Mouse (Mus musculus) limb, embryonic 14.5 days (tissue): ENCODE results near the gene Bcorl1. TPM values are rescaled to one million over a fixed set of nuclear protein-coding genes. Genes with fewer than 3 reads are reported as not detected.

Experiments used
- ATAC-seq: fragments of 200-750 bp; cut with Nextera tagmentation; 2 replicates; pipeline ENCODE4 v1.8.0; 2017; ENCODE audit warnings: low read depth, moderate number of reproducible peaks, moderate TSS enrichment; ENCODE audit not compliant: low FRiP score
- DNase-seq: peaks from one replicate; pipeline ENCODE4 v3.0.0-alpha.2; 2015; ENCODE audit warnings: low spot score
- H3K27ac ChIP-seq: fragments of 300-500 bp; sonication (generic); replicated peaks from 2 replicates; pipeline ENCODE4 v1.5.1; 2014; ENCODE audit warnings: low read depth, mild to moderate bottlenecking, low read length, moderate library complexity, mixed read lengths
- H3K27me3 ChIP-seq: fragments of 300-500 bp; sonication (generic); 2 replicates; pipeline ENCODE4 v1.6.1; 2014; ENCODE audit warnings: low read length, mixed read lengths; ENCODE audit not compliant: control insufficient read depth, insufficient read depth
- H3K36me3 ChIP-seq: fragments of 300-500 bp; sonication (generic); 2 replicates; pipeline ENCODE4 v1.6.1; 2014; ENCODE audit warnings: mild to moderate bottlenecking, low read length, moderate library complexity, mixed read lengths; ENCODE audit not compliant: control insufficient read depth, insufficient read depth
- H3K4me1 ChIP-seq: fragments of 300-500 bp; sonication (generic); 2 replicates; pipeline ENCODE4 v1.6.1; 2014; ENCODE audit warnings: antibody characterized with exemption, low read length, mixed read lengths; ENCODE audit not compliant: control insufficient read depth, insufficient read depth
- H3K4me2 ChIP-seq: fragments of 300-500 bp; sonication (generic); replicated peaks from 2 replicates; pipeline ENCODE4 v1.6.1; 2014; ENCODE audit warnings: low read depth, mild to moderate bottlenecking, low read length, moderate library complexity; ENCODE audit not compliant: severe bottlenecking
- H3K4me3 ChIP-seq: fragments of 300-500 bp; sonication (generic); replicated peaks from 2 replicates; pipeline ENCODE4 v1.5.1; 2014; ENCODE audit warnings: low read length
- H3K9ac ChIP-seq: fragments of 300-500 bp; sonication (generic); 2 replicates; pipeline ENCODE4 v1.6.1; 2014; ENCODE audit warnings: mild to moderate bottlenecking, low read depth, low read length, moderate library complexity; ENCODE audit not compliant: severe bottlenecking
- H3K9me3 ChIP-seq: fragments of 300-500 bp; sonication (generic); 2 replicates; pipeline ENCODE4 v1.6.1; 2016; ENCODE audit warnings: low read length; ENCODE audit not compliant: control insufficient read depth
- POLR2A ChIP-seq: fragments of 200-500 bp; IDR thresholded peaks from 2 replicates; pipeline ENCODE4 v1.8.0; 2012; ENCODE audit warnings: inconsistent platforms, mild to moderate bottlenecking, moderate library complexity, borderline replicate concordance; ENCODE audit not compliant: insufficient read depth, insufficient read length; ENCODE audit errors: extremely low read depth
- WGBS: fragments of 180-500 bp; shearing (Covaris S2); extraction: QIAGEN DNeasy Blood & Tissue Kit; methylation state at CpG from one replicate; pipeline ENCODE4 v1.1.7; 2014; 5-methylcytosine and 5-hydroxymethylcytosine counted together
- polyA plus RNA-seq, 2 experiments: library from polyadenylated mRNA; depleted of rRNA in 1 of 2; stranded (reverse) in 1 of 2; unstranded in 1 of 2; fragments of >200 nt; fragmentation: Nextera tagmentation in 1 of 2; extraction: Ambion mirVana in 1 of 2; gene quantifications; 2 replicates each; pipeline versions ENCODE4 v1.2.1 to v1.2.3; 2012 to 2014

Gene Bcorl1
- polyA plus RNA-seq, 2 experiments, result 6.8 to 7.9 TPM

GRCm38 (mm10) chrX:48355346-48355745 lies 14.2 kb downstream of the Bcorl1 start:
- Histone ChIP-seq H3K9ac (no peak overlapping the region), H3K9me3 (no peaks in the 10 kb centered on the region), H3K36me3 (no peaks in the 10 kb centered on the region), H3K27me3 (no peaks in the 10 kb centered on the region), H3K4me1 (no peaks in the 10 kb centered on the region), H3K4me3 (no peak overlapping the region), H3K27ac (no peak overlapping the region), H3K4me2 (no peak overlapping the region)
- DNase-seq (no peak), ATAC-seq (no peak)
- no peak for TF ChIP-seq POLR2A
- 89% methylated on average over 6 of the region's 6 CpGs for WGBS

GRCm38 (mm10) chrX:48365836-48366577 lies 24.8 kb downstream of the Bcorl1 start:
- H3K4me1 ChIP-seq, result no peaks in the 10 kb centered on the region; the same call in 1 of the 2 replicates
- ATAC-seq (no peak), DNase-seq (no peak)
- TF ChIP-seq POLR2A, result no peak
- H3K4me2 ChIP-seq, result no peak overlapping the region
- H3K27me3 ChIP-seq, result no peaks in the 10 kb centered on the region
- H3K9me3 ChIP-seq, result no peaks in the 10 kb centered on the region
- H3K4me3 ChIP-seq, result no peak overlapping the region
- 48% methylated on average over 15 of the region's 15 CpGs for whole genome bisulfite sequencing
- H3K27ac ChIP-seq, result no peak overlapping the region
- H3K36me3 ChIP-seq, result peaks cover 43% of the 10 kb centered on the region
- no peak overlapping the region for H3K9ac ChIP-seq

GRCm38 (mm10) chrX:48367841-48368240 lies 26.7 kb downstream of the Bcorl1 start:
- H3K9me3 ChIP-seq, result no peaks in the 10 kb centered on the region
- 94% methylated on average over 9 of the region's 9 CpGs for WGBS
- no peaks in the 10 kb centered on the region for H3K27me3 ChIP-seq
- H3K4me2 ChIP-seq, result no peak overlapping the region
- H3K27ac ChIP-seq, result no peak overlapping the region
- no peak overlapping the region for H3K9ac ChIP-seq
- no peak for DNase-seq
- H3K36me3 ChIP-seq, result peaks cover 40% of the 10 kb centered on the region
- ATAC-seq, result no peak
- no peak for TF ChIP-seq POLR2A
- H3K4me1 ChIP-seq, result no peaks in the 10 kb centered on the region; the same call in 1 of the 2 replicates
- H3K4me3 ChIP-seq, result no peak overlapping the region

- Histone ChIP-seq H3K27me3 (no peaks in the 10 kb centered on the region), H3K4me3 (no peak overlapping the region), H3K9ac (no peak overlapping the region), H3K4me2 (no peak overlapping the region), H3K4me1 (no peaks in the 10 kb centered on the region), H3K9me3 (no peaks in the 10 kb centered on the region), H3K36me3 (peaks cover 69% of the 10 kb centered on the region), H3K27ac (no peak overlapping the region)
- TF ChIP-seq POLR2A, result no peak
- ATAC-seq (no peak), DNase-seq (no peak)
- WGBS, result 52% methylated on average over 7 of the region's 7 CpGs
These were observed 42.5 kb downstream of the Bcorl1 start for GRCm38 (mm10) chrX:48383643-48384042.

- TF ChIP-seq POLR2A, result no peak
- peaks cover 67% of the 10 kb centered on the region for H3K36me3 ChIP-seq
- DNase-seq, result no peak
- ATAC-seq, result no peak
- no peaks in the 10 kb centered on the region for H3K27me3 ChIP-seq
- WGBS, result 58% methylated on average over 4 of the region's 4 CpGs
- no peak overlapping the region for H3K9ac ChIP-seq
- H3K9me3 ChIP-seq, result no peaks in the 10 kb centered on the region
- H3K4me3 ChIP-seq, result no peak overlapping the region
- no peak overlapping the region for H3K4me2 ChIP-seq
- H3K27ac ChIP-seq, result no peak overlapping the region
- H3K4me1 ChIP-seq, result no peaks in the 10 kb centered on the region
These were observed 44.8 kb downstream of the Bcorl1 start for GRCm38 (mm10) chrX:48385927-48386326.
